Mouse (Mus musculus): ENCODE measurements at regions not wholly inside any gene's neighbourhood (a gene's known extent, or its start where the extent isn't known, plus 50 kb on each side); places are given as distances from the start of the nearest gene placed in this dataset.

DNA sequence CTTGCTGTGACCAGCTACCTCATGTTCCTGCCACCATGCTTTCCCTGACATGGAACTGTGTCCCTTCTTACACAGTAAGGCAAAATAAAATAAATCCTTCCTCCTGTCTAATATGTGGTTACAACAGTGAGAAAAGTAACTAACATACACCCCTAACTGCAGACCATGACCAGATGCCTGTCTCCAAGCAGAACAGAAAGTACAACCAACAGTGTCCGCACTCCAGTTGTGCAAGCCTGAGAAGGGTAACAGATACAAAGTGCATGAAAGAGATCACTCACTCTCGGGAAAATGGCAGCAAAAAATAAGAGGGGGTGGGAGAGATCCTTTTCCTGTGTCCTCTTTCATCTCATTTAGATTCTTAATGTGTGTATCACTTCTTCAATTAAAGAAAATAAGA lies 71.7 kb upstream of the Cul1 start:
- Histone ChIP-seq H3K4me2 (ENCODE audit: low read length) (no peak overlapping the region), H3K9ac (ENCODE audit: low read length) (no peak overlapping the region), H3K4me1 (replicated peaks; ENCODE audit: control insufficient read depth, insufficient read depth, low read length) (no peaks in the 10 kb centered on the region), H3K9me3 (ENCODE audit: control insufficient read depth, low read length) (no peaks in the 10 kb centered on the region), H3K27ac (ENCODE audit: low read depth) (no peak overlapping the region), H3K36me3 (ENCODE audit: control insufficient read depth, insufficient read depth, low read length) (no peaks in the 10 kb centered on the region), H3K4me3 (ENCODE audit: low read depth, low read length) (no peak overlapping the region), H3K27me3 (replicated peaks; ENCODE audit: control insufficient read depth, insufficient read depth, low read length) (no peaks in the 10 kb centered on the region)
- DNase-seq (ENCODE audit: low spot score) = peak; percentile 15
- ATAC-seq (replicated peaks; ENCODE audit: low FRiP score, low TSS enrichment, low read depth) = no peak
- 83% methylated on average over 2 of the region's 2 CpGs for WGBS

DNA sequence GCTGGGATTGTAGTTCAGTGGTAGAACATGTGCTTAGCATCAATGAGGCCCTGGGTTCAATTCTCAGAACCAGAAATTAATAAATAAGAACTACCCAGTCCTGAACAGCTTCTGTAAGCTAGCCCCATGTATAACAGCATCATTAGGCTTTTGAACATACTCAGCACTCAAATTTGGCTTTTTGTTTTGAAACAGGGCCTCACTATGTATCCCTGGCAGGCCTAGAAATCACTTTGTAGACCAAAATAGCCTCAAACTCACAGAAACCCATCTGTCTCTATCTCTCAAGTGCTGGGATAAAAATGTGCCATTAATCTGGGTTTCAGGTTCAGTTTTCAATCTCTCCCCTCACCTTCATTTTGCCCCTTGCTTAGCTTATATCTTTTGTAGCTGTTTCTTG lies 66.6 kb upstream of the Cul1 start:
- no peaks in the 10 kb centered on the region for H3K4me1 ChIP-seq (replicated peaks; ENCODE audit: control insufficient read depth, insufficient read depth, low read length)
- no peak overlapping the region for H3K4me3 ChIP-seq (ENCODE audit: low read depth, low read length)
- no peak for DNase-seq (ENCODE audit: low spot score)
- no peak overlapping the region for H3K9ac ChIP-seq (ENCODE audit: low read length)
- H3K27ac ChIP-seq (ENCODE audit: low read depth) = no peak overlapping the region
- H3K36me3 ChIP-seq (ENCODE audit: control insufficient read depth, insufficient read depth, low read length) = no peaks in the 10 kb centered on the region
- H3K9me3 ChIP-seq (ENCODE audit: control insufficient read depth, low read length) = no peaks in the 10 kb centered on the region
- H3K4me2 ChIP-seq (ENCODE audit: low read length) = no peak overlapping the region
- no peak for ATAC-seq (replicated peaks; ENCODE audit: low FRiP score, low TSS enrichment, low read depth)
- no peaks in the 10 kb centered on the region for H3K27me3 ChIP-seq (replicated peaks; ENCODE audit: control insufficient read depth, insufficient read depth, low read length)

GRCm38 (mm10) chr6:47389908-47390307 lies 63.3 kb upstream of the Cul1 start:
- 73% methylated on average over 4 of the region's 4 CpGs for WGBS
- Histone ChIP-seq H3K36me3 (ENCODE audit: control insufficient read depth, insufficient read depth, low read length) (no peaks in the 10 kb centered on the region), H3K4me2 (ENCODE audit: low read length) (no peak overlapping the region), H3K9ac (ENCODE audit: low read length) (no peak overlapping the region), H3K27ac (ENCODE audit: low read depth) (no peak overlapping the region), H3K4me3 (ENCODE audit: low read depth, low read length) (no peak overlapping the region), H3K4me1 (replicated peaks; ENCODE audit: control insufficient read depth, insufficient read depth, low read length) (no peaks in the 10 kb centered on the region), H3K9me3 (ENCODE audit: control insufficient read depth, low read length) (no peaks in the 10 kb centered on the region), H3K27me3 (replicated peaks; ENCODE audit: control insufficient read depth, insufficient read depth, low read length) (no peaks in the 10 kb centered on the region)
- DNase-seq (ENCODE audit: low spot score) = no peak
- ATAC-seq (replicated peaks; ENCODE audit: low FRiP score, low TSS enrichment, low read depth) = no peak

DNA sequence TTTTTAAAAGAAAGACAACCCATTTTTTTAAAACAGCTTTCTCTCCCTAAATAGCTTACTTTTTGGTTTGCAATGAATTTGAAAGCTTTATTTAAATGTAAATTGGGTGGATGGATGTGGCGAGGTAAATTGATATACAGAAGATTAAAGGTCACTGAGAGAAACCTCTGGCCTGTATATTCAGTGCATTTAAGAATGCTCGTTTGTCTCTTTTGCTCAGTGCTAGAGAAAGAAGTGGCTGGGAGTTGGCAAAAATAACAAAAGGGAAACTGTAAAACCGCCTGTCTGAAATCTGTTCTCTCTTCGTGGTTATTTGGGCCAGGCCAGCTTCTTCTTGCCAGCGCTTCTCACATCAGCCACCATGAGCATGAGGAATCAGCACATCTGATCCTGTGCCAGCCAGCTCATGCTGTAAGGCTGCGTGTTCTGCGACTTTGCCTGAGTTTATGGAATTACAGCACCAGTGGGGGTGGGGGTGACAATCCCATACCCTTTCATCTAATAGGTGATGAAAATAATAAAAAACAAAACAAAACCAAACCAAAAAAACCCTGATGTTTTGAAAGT lies 62.7 kb upstream of the Cul1 start:
- 54% methylated on average over 7 of the region's 7 CpGs for WGBS
- Histone ChIP-seq H3K27ac (ENCODE audit: low read depth) (no peak overlapping the region), H3K36me3 (ENCODE audit: control insufficient read depth, insufficient read depth, low read length) (no peaks in the 10 kb centered on the region), H3K4me2 (ENCODE audit: low read length) (no peak overlapping the region), H3K27me3 (replicated peaks; ENCODE audit: control insufficient read depth, insufficient read depth, low read length) (no peaks in the 10 kb centered on the region), H3K4me1 (replicated peaks; ENCODE audit: control insufficient read depth, insufficient read depth, low read length) (no peaks in the 10 kb centered on the region), H3K4me3 (ENCODE audit: low read depth, low read length) (no peak overlapping the region), H3K9ac (ENCODE audit: low read length) (no peak overlapping the region), H3K9me3 (ENCODE audit: control insufficient read depth, low read length) (no peaks in the 10 kb centered on the region)
- DNase-seq (ENCODE audit: low spot score) = peak; percentile 25
- ATAC-seq (replicated peaks; ENCODE audit: low FRiP score, low TSS enrichment, low read depth) = no peak

GRCm38 (mm10) chr6:47391014-47391802 lies 62.0 kb upstream of the Cul1 start:
- Histone ChIP-seq H3K4me3 (ENCODE audit: low read depth, low read length) (no peak overlapping the region), H3K9me3 (ENCODE audit: control insufficient read depth, low read length) (no peaks in the 10 kb centered on the region), H3K27ac (ENCODE audit: low read depth) (no peak overlapping the region), H3K4me2 (ENCODE audit: low read length) (no peak overlapping the region), H3K9ac (ENCODE audit: low read length) (no peak overlapping the region), H3K4me1 (replicated peaks; ENCODE audit: control insufficient read depth, insufficient read depth, low read length) (no peaks in the 10 kb centered on the region), H3K36me3 (ENCODE audit: control insufficient read depth, insufficient read depth, low read length) (no peaks in the 10 kb centered on the region), H3K27me3 (replicated peaks; ENCODE audit: control insufficient read depth, insufficient read depth, low read length) (no peaks in the 10 kb centered on the region)
- ATAC-seq (replicated peaks; ENCODE audit: low FRiP score, low TSS enrichment, low read depth) (no peak), DNase-seq (ENCODE audit: low spot score) (peak; percentile 42)
- 56% methylated on average over 3 of the region's 3 CpGs for WGBS

DNA sequence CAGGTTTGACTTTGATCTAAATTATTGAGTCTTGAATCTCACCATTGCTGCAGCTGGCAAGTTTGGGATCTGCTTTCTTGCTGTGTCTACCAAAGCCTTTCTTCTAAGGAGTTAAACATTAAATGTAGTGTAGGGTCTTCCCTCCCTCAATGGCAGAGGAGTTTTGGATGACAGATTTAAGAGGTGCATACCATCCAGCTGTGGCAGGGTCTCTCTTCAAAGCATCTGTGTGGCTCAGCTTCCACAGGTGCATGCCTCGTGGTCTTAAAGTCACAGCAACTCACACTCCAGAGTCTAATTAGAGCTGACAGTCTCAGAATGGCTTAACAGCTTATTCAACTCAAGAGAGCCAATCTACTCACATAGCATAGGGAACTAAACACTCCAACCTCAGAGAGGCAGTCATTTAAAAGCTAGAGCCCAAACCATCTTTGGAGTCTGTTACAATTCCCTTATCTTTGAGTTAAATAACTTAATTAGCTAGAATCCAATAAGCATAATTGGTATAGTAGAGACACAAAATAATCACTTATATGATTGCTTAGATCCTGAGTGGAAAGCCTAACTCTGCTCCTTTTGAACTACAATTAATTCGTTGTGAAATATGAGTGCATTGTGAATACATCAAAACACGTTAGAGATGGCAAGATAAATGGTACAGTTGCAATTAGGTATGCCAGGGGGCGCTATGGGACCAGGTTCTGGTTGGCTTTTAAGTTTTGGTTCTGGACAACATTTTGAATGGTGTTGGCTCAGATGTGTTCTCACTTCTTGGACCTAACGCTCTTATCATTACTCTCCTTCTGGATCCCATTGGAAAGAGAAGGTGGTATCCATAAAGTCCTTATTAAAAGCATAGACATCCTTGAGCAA lies 57.5 kb upstream of the Cul1 start:
- H3K9ac ChIP-seq (ENCODE audit: low read length) = no peak overlapping the region
- no peaks in the 10 kb centered on the region for H3K27me3 ChIP-seq (replicated peaks; ENCODE audit: control insufficient read depth, insufficient read depth, low read length)
- H3K4me2 ChIP-seq (ENCODE audit: low read length) = no peak overlapping the region
- H3K27ac ChIP-seq (ENCODE audit: low read depth) = no peak overlapping the region
- no peaks in the 10 kb centered on the region for H3K9me3 ChIP-seq (ENCODE audit: control insufficient read depth, low read length)
- ATAC-seq (replicated peaks; ENCODE audit: low FRiP score, low TSS enrichment, low read depth) (no peak), DNase-seq (ENCODE audit: low spot score) (peak; percentile 52)
- no peaks in the 10 kb centered on the region for H3K36me3 ChIP-seq (ENCODE audit: control insufficient read depth, insufficient read depth, low read length)
- 38% methylated on average over 5 of the region's 5 CpGs for WGBS
- no peak overlapping the region for H3K4me3 ChIP-seq (ENCODE audit: low read depth, low read length)
- H3K4me1 ChIP-seq (replicated peaks; ENCODE audit: control insufficient read depth, insufficient read depth, low read length) = no peaks in the 10 kb centered on the region
